Mouse (Mus musculus): Measurements from ENCODE around the gene Eef1e1. TPM values are rescaled to one million over a fixed set of nuclear protein-coding genes. Genes with fewer than 3 reads are reported as not detected.

Gene Eef1e1
- polyA plus RNA-seq, 1 experiment, result 4.2 TPM

DNA sequence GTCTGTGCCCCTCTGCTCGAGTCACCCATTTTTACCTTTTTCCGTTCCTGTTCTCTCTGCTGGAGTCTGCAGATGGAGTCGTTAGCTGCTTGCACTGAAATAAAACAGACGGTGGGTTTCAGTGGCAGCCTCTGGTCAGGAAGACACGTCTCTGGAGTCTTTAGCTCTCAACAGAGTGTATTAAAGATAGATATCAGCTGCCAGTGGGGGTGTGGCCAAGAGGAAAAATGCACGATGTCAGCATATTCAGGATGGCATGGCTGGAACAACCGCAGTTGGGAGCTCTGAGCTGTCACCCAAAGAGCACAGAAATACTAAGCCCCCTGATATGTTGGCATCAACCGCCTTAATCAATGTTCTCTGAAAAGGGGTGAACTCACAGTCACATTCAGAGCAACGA is 46.2 kb downstream of the Eef1e1 start:
- TF ChIP-seq CTCF (IDR thresholded peaks at IDR 0.05; ENCODE audit: insufficient read depth, low read length) (no peak), POLR2A (IDR thresholded peaks at IDR 0.05; ENCODE audit: borderline replicate concordance, extremely low read depth, low read depth, low read length) (no peak)
- Histone ChIP-seq H3K4me3 (replicated peaks; ENCODE audit: extremely low read depth, low read depth, low read length) (no peak overlapping the region), H3K4me1 (ENCODE audit: control insufficient read depth, insufficient read depth, low read length) (peaks cover 23% of the 10 kb centered on the region)
- WGBS, result 81% methylated on average over 9 of the region's 9 CpGs
- no peak for DNase-seq

DNA sequence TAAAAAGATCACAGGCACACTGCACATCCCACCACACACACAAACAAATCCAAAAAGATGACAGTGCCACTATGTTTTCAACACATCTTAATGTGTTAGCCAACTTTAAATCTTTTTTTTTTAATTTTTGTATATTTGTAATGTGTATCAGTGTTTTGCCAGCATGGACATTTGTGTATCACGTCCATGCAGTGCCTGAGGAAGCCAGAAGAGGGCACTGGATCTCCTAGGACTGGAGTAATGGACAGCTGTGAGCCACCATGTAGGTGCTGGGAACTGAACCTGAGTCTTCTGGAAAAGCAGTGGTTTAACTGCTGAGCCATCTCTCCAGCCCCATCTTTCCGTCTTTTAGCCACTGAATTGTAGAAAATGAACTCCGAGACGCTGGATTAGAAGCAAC is 46.7 kb downstream of the Eef1e1 start:
- no peak overlapping the region for H3K4me3 ChIP-seq (replicated peaks; ENCODE audit: extremely low read depth, low read depth, low read length)
- WGBS, result 95% methylated on average over 4 of the region's 4 CpGs
- no peak for DNase-seq
- TF ChIP-seq CTCF (IDR thresholded peaks at IDR 0.05; ENCODE audit: insufficient read depth, low read length) (no peak), POLR2A (IDR thresholded peaks at IDR 0.05; ENCODE audit: borderline replicate concordance, extremely low read depth, low read depth, low read length) (no peak)
- H3K4me1 ChIP-seq (ENCODE audit: control insufficient read depth, insufficient read depth, low read length), result peaks cover 23% of the 10 kb centered on the region

DNA sequence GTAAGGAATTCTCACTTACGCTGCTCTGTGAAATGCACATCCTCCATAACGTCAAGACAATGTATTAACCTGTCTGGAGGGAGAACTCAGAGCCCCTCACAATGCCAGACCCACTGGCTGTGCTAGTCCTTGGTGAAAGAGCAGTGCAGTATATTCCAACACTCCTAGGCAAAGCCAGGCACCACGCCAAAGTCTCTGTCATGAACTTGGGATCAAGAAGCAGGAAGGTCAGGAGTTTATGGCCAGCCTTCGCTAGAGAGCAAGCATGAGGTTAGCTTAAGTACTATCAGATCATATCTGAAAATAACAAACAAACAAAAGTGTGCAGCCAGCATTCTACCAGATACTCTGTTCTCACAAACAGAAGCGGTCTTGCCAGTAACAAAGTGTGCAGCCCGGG is 48.5 kb downstream of the Eef1e1 start:
- 63% methylated on average over 6 of the region's 6 CpGs for WGBS
- Histone ChIP-seq H3K4me1 (ENCODE audit: control insufficient read depth, insufficient read depth, low read length) (peaks cover 23% of the 10 kb centered on the region), H3K4me3 (replicated peaks; ENCODE audit: extremely low read depth, low read depth, low read length) (no peak overlapping the region)
- DNase-seq, result peak; percentile 28
- TF ChIP-seq POLR2A (IDR thresholded peaks at IDR 0.05; ENCODE audit: borderline replicate concordance, extremely low read depth, low read depth, low read length), result no peak
- no peak for TF ChIP-seq CTCF (IDR thresholded peaks at IDR 0.05; ENCODE audit: insufficient read depth, low read length)

DNA sequence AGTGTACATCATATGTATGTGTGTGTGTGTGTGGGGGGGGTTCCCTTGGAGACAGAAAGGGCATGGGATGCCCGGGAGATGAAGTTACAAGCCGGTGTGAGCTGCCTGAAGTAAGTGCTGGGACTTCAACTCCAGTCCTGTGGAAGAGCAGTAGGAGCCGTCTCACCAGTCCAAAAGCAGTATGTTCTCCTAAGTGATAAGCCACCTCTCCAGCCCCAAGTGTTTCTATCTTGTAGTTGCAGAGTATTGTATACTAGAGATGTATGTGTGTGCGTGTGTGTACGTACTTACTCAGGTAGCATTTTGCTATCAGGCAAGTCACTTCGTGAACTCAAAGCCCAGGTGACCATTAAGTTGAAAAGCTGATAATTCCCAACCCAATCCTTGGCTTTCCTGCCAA is 51.7 kb downstream of the Eef1e1 start:
- 89% methylated on average over 6 of the region's 6 CpGs for WGBS
- TF ChIP-seq CTCF (IDR thresholded peaks at IDR 0.05; ENCODE audit: insufficient read depth, low read length) (no peak), POLR2A (IDR thresholded peaks at IDR 0.05; ENCODE audit: borderline replicate concordance, extremely low read depth, low read depth, low read length) (no peak)
- DNase-seq, result no peak

DNA sequence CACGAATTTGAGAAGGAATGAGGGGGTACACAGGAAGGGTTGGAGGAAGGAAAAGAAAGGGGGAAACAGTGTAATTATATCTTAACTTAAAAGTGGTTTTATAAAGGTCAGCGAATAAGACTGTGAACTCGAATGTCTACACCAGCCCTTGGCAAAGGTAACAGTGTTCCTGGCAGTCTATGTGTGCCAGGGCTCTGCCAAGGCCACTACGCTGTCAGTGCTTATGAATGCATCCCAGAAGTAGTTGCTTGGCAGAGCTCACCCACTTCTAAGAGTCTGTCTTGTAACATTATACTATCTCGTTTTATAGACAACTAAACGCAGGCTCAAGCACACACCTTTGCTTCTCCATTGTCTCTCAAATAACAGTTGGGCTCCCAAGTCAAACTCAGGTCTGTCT is 53.5 kb downstream of the Eef1e1 start:
- no peak overlapping the region for H3K4me3 ChIP-seq (replicated peaks; ENCODE audit: extremely low read depth, low read depth, low read length)
- DNase-seq, result no peak
- peaks cover 3% of the 10 kb centered on the region; the same call in 1 of the 2 replicates for H3K4me1 ChIP-seq (ENCODE audit: control insufficient read depth, insufficient read depth, low read length)
- TF ChIP-seq POLR2A (IDR thresholded peaks at IDR 0.05; ENCODE audit: borderline replicate concordance, extremely low read depth, low read depth, low read length), result no peak
- TF ChIP-seq CTCF (IDR thresholded peaks at IDR 0.05; ENCODE audit: insufficient read depth, low read length), result no peak
- 69% methylated on average over 6 of the region's 6 CpGs for WGBS

More for the DNA sequence above, 51.7 kb downstream of the Eef1e1 start:
- no peak overlapping the region for H3K4me3 ChIP-seq (replicated peaks; ENCODE audit: extremely low read depth, low read depth, low read length)
- H3K4me1 ChIP-seq (ENCODE audit: control insufficient read depth, insufficient read depth, low read length), result peaks cover 9% of the 10 kb centered on the region; the same call in 1 of the 2 replicates

DNA sequence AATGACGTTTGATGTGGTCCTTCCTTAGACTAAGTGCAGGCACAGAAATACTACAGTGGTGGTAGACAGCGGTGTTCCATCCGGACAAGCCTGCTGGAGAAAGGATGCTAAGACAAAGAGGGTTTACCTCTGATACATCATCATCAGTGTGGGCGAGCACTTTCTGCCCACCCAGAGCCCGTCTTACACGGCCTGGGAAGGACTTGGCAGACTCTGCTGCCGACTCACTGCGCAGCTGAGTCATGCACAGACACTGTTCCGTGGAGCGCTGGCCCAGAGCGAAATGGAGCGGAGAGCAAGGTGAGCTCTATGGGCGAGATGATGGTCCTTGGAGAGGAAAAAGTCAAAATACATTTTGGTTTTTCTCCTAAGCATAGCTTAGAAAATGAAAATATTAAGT is 55.9 kb downstream of the Eef1e1 start:
- TF ChIP-seq POLR2A (IDR thresholded peaks at IDR 0.05; ENCODE audit: borderline replicate concordance, extremely low read depth, low read depth, low read length) (no peak), CTCF (IDR thresholded peaks at IDR 0.05; ENCODE audit: insufficient read depth, low read length) (no peak)
- WGBS, result 90% methylated on average over 13 of the region's 13 CpGs

DNA sequence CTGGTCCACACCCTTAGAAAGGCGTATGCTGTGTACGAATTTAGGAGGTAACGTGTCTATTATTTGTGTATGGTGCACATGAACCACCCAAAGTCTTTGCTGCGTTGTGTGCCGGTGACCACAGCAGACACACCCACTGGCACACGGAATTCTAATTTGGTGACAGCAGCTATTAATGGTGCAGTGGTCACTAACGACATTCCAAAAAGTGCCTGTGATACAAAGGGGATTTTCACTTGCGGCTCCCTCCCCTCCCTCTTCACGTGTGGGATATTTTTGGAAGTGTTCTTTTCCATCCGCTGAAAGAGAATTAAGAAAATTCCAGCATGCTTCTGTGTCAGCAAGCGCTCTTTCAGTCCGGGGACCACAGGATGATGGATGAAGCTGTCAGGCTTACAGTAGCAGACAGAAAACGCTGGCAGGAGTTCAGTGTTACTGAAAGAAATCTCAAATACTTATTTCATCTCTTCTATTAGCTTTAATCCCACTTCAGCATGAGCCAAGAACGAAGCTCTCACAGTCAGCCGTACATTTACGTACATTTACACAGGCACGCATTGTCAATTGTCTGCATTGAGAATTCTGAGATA is 56.5 kb downstream of the Eef1e1 start:
- Histone ChIP-seq H3K4me1 (ENCODE audit: control insufficient read depth, insufficient read depth, low read length) (no peaks in the 10 kb centered on the region), H3K4me3 (replicated peaks; ENCODE audit: extremely low read depth, low read depth, low read length) (no peak overlapping the region)
- TF ChIP-seq POLR2A (IDR thresholded peaks at IDR 0.05; ENCODE audit: borderline replicate concordance, extremely low read depth, low read depth, low read length) (no peak), CTCF (IDR thresholded peaks at IDR 0.05; ENCODE audit: insufficient read depth, low read length) (no peak)
- DNase-seq, result no peak
- 66% methylated on average over 17 of the region's 17 CpGs for WGBS

More for the DNA sequence above, 55.9 kb downstream of the Eef1e1 start:
- H3K4me3 ChIP-seq (replicated peaks; ENCODE audit: extremely low read depth, low read depth, low read length), result no peak overlapping the region
- no peaks in the 10 kb centered on the region for H3K4me1 ChIP-seq (ENCODE audit: control insufficient read depth, insufficient read depth, low read length)
- DNase-seq, result no peak

DNA sequence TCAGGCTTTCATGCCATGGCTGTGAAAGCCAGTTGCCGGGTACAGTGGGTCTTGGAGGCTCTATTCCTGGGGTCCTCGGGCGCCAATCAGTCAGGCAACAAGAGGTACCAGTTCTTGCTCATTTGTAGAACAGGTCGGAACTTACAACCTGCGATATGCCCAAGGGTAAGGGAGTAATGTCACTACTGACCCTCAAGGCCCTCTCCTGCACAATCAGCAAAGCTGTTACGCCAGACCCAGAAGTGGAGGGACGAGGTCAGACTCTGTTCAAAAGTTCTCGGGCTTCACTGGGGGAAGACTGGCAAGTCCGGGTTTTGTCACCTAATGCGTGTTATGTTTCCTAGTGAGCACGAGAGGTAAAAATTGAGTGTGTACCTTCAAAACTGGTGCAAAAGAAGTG is 58.0 kb downstream of the Eef1e1 start:
- 87% methylated on average over 11 of the region's 11 CpGs for WGBS
- TF ChIP-seq POLR2A (IDR thresholded peaks at IDR 0.05; ENCODE audit: borderline replicate concordance, extremely low read depth, low read depth, low read length) (no peak), CTCF (IDR thresholded peaks at IDR 0.05; ENCODE audit: insufficient read depth, low read length) (no peak)
- Histone ChIP-seq H3K4me3 (replicated peaks; ENCODE audit: extremely low read depth, low read depth, low read length) (no peak overlapping the region), H3K4me1 (ENCODE audit: control insufficient read depth, insufficient read depth, low read length) (no peaks in the 10 kb centered on the region; the same call in 1 of the 2 replicates)
- DNase-seq, result no peak

DNA sequence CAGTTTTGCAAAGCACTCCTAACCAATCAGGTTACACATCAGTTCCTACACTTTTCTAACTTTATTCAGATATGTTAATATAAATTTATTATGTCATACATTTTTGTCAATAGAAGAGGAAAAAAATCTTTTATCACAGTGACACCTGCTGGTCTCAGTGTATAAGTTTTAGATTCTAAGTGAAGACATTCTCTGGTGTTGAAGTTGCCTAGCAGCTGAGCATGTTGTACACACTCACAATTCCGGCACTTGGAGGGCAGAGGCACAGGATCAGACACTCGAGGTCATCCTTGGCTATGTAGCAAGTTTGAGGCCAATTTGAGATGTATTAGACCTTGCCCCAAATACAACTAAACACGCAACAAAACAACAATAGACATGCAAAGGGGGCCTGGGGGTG is 61.8 kb downstream of the Eef1e1 start:
- peaks cover 6% of the 10 kb centered on the region for H3K4me1 ChIP-seq (ENCODE audit: control insufficient read depth, insufficient read depth, low read length)
- TF ChIP-seq CTCF (IDR thresholded peaks at IDR 0.05; ENCODE audit: insufficient read depth, low read length), result no peak
- TF ChIP-seq POLR2A (IDR thresholded peaks at IDR 0.05; ENCODE audit: borderline replicate concordance, extremely low read depth, low read depth, low read length), result no peak
- no peak overlapping the region for H3K4me3 ChIP-seq (replicated peaks; ENCODE audit: extremely low read depth, low read depth, low read length)
- no peak for DNase-seq
- 48% methylated on average over 3 of the region's 3 CpGs for WGBS

DNA sequence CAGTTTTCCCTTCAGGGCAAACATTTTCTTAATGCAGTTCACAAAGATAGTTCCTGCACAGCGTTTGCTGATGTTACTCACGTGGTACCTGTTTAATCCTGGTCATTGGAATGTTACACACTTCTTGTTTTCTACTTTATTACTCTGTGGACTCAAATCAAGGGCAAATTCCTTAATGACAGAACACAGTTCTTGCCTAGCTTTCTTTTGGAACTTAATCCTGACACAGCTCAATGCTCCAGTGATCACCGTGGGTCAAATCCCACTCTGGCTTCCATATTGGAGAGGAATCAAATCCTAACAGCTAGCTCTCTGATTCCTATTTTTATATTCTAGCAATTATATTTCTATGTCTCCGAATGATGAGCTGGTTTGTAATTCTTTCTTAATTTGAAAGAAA is 62.4 kb downstream of the Eef1e1 start:
- Histone ChIP-seq H3K4me3 (replicated peaks; ENCODE audit: extremely low read depth, low read depth, low read length) (no peak overlapping the region), H3K4me1 (ENCODE audit: control insufficient read depth, insufficient read depth, low read length) (peaks cover 6% of the 10 kb centered on the region)
- TF ChIP-seq POLR2A (IDR thresholded peaks at IDR 0.05; ENCODE audit: borderline replicate concordance, extremely low read depth, low read depth, low read length) (no peak), CTCF (IDR thresholded peaks at IDR 0.05; ENCODE audit: insufficient read depth, low read length) (no peak)
- WGBS, result 89% methylated on average over 4 of the region's 4 CpGs
- DNase-seq, result no peak

Other genes starting within 250 kb of the Eef1e1 start
- gene Txndc5, start 130.2 kb downstream of the Eef1e1 start, polyA plus RNA-seq (2012; rRNA removed), result 134 and 151 TPM in 2 replicates
- gene Bloc1s5, start 23.9 kb downstream of the Eef1e1 start, polyA plus RNA-seq (2012; rRNA removed), result 4.2 and 5.6 TPM in 2 replicates